Mouse (Mus musculus): ENCODE results near the gene Cyp2j8. TPM values are rescaled to one million over a fixed set of nuclear protein-coding genes. Genes with fewer than 3 reads are reported as not detected.
A peak's percentile ranks its signal among the peaks of the same experiment; 100 is the strongest.
"Not testable (repeated sequence)": the region's sequence is repeated elsewhere in the genome, so short reads cannot be mapped to it uniquely, and the experiment has no call there.

Gene Cyp2j8
- 0.13 TPM in 1 of 2 replicates, not detected in the other for polyA plus RNA-seq (2012; rRNA removed)

DNA sequence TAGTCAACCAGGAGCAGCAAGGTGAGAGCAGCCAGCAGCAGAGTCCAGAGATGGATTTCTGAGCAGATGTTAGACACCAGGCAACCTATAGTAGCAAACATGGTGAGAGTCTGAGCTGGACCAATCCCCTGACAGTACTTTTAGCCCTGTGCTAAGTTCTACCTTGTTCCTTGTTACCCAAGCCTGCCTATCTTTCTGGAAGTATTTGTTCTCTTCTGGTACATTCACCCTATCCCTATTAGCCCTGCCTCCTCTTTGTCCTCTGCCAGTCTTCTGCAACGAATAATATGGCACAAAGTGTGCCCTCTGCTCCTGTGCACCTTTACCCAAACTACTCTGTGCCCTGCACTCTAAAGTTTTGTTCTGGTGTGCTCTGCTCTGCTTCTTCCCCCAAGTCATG lies at the start of gene Cyp2j8:
Gene Cyp2j8 (minus strand): TSS at position 101 of the 400 bp plus-strand sequence.
- DNase-seq (ENCODE audit: low read depth): no peak

DNA sequence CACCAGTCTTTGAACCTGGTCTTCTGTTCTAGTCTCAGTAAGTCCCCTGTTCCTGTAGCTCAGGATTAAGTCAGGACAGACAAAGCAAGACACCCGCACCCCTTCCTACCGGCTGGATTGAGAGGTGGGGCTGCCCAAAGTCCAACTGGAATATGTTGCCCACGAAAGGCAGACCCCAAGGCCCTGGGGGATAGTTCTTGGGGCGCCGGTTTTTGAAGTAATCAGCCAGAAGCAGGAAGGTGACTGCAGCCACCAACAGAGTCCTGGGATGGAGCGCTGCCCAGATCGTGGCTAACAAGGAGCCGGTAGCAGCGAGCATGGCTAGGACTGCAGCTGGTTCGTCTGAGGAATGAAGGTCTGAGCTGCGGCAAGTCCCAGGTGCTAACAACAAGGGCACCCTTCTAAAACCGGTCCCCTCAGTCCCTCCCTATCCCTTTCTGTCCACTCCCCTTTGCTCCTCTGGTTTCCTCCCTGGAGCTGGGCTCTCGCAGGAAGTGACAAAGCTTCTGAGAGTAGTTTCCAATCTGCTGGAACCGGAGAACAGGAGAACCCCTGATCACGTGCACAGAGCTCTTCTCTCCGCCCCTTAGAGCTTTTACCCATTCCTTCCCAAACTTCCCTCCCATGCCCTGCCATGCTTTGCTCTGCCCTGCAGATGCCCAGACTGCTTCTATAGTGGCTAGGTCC lies 46.1 kb upstream of the Cyp2j8 start, which contains the start of gene Cyp2j6:
Gene Cyp2j6 (minus strand): TSS at position 529 of the 687 bp plus-strand sequence.
- peak; percentile 26 for DNase-seq (ENCODE audit: low read depth)

DNA sequence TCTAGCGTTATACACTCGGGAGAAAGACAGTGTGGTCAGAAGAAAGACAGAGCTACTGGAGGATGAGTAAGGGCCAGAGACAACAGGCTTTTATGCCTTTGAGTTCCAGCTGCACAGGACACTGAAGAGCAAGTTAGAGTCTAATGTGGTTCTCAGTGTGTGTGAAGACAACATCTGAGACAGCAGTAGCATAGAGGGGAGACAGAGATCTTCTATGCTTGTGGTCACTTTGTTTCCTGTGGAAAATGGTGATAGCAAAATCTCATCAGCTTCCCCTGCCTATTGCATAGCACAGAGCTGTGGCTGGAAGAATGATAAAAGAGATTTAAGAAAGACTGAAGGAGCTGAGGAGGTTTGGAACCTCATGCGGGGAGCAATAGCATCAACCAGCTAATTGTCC lies 44.4 kb upstream of the Cyp2j8 start:
- DNase-seq (ENCODE audit: low read depth): no peak

DNA sequence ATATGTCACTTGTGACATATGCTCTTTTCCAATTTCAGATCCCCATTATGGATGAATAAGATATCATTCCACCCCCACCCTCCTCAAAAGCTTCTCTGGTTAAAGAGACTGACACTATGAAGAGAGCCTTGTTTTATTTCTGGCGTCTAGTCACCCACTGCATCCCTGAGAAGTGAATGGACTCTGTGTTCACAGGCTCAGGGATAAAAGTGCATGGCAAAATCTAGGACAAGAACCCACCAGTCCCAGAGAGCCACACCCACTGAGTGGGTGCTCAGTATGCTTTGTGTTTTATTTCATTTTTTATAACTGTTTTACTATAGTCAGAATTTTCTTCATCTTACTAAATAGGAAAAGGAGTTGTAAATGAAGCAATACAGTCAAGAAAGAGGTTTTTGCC lies 38.8 kb upstream of the Cyp2j8 start:
- no peak for DNase-seq (ENCODE audit: low read depth)

DNA sequence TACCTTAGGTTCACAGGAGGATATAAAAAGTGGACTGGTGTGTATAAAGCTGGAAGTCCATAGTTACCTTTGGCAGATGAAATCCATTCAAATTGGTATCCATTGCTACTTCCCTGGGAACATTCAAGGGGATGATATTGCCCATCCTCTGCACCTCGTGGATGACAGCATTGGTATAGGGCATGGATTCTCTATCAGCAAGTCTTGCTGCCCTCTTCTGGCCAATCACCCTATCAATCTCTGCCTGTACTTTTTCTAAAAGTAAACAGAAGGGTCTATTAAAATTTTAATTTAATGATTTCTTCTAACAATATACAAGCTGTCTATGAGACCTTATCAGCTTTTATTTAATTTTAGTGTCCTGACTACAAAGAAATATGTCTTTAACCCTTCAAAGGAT lies 18.6 kb upstream of the Cyp2j8 start:
- DNase-seq (ENCODE audit: low read depth): no peak

DNA sequence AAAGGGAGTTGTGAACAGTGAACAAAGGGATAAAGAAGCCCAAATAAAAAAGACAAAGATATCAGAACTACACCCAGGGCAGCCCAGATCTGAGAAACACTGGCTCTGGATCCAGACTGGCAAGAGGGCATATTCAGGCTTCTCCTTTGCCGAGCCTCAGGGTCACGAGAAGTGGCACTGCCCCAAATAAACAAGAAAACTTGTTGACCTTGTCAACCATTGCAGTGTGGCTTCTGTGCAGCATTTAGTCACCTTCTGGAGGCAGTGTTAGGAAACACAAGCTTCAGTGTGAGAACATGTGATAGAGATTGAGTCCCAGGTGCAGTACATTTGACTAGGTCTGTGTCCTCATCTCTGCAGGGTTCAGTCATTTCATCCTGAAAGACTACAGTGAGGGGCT lies 15.1 kb upstream of the Cyp2j8 start:
- DNase-seq (ENCODE audit: low read depth): no peak

DNA sequence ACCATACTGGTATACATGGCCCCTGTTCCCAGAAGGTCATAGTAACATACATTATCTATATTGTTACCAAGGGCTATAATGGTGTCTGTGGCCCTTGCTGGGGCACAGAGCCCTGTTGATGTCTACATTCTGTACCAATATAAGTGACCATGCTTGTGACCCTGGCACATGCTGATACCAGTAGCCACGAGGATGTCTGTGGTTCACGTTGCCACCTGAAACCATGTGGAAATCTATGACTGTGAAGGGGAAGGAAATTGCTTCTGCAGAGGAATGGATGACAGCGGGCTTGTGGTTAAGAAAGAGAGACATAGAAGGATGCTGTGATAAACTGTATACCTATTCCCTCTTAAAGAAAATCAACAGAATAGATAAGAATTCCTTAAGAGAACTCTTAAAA lies 2.9 kb upstream of the Cyp2j8 start:
- no peak for DNase-seq (ENCODE audit: low read depth)

DNA sequence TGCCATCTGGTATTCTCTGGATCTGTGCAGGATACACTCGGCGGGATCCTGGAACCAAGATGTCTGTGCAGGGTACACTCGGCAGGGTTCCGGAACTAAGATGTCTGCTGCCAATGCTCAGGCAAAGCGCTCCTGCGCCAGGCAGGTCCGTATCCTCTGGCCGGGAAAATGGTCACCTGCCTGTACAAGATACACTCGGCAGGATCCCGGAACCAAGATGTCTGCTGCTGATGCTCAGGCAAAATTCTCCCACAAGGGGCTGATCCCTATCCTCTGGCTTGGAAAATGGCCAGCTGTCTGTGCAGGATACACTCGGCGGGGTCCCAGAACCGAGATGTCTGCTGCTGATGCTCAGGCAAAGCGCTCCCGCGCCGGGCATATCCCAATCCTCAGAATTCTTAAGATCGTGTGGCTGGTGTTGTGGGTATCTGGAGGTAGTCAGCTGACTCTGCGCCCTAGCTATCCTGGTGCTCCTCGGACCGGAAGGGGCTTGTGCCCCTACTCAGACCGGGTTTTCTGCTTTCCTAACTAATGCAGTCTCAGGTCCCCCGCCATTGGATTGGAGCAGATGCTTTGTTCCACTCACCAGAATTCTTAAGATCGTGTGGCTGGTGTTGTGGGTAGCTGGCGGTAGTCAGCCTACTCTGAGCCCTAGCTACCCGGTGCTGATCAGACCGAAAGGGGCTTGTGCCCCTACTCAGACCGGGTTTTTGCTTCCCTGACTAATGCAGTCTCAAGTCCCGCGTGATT lies 43.7 kb downstream of the Cyp2j8 start:
- not testable (repeated sequence) for DNase-seq (ENCODE audit: low read depth)

Other genes starting within 250 kb of the Cyp2j8 start
- 0.81 and 0.82 TPM in 2 replicates for gene Cyp2j11, start 158.7 kb downstream of the Cyp2j8 start, polyA plus RNA-seq (2012; rRNA removed)
- 5.9 and 6.1 TPM in 2 replicates for gene Cyp2j6, start 46.3 kb upstream of the Cyp2j8 start, polyA plus RNA-seq (2012; rRNA removed)
- gene Cyp2j9, start 84.2 kb upstream of the Cyp2j8 start, polyA plus RNA-seq (2012; rRNA removed): 4.8 and 5.3 TPM in 2 replicates
- gene Cyp2j5, start 156.8 kb upstream of the Cyp2j8 start, polyA plus RNA-seq (2012; rRNA removed): 0.08 TPM in 1 of 2 replicates, not detected in the other